Mouse (Mus musculus): Measurements from ENCODE around the gene Rfc2.

Rfc2 gene

DNA sequence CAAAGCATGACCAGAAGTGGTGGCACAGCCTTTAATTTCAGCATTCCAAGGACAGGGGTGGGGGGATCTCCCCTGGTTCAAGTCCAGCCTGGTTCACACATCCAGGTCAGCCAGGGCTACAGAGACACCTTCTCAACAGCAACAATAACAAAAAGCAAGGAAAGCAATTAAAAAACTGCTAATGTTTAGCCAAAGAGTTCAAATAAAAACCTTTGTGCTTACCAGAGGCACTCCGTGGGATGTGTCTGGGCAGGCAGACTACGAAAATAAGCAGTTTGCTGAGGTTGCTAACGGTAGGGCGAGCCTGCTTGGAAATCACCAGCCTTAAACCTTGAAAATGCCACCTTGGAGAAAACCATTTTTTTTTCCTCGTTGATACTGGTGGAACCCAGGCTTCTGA, at the start of gene Rfc2:
Rfc2 (plus strand) TSS at position 221 of the 400 bp plus-strand sequence.
- no peak for DNase-seq (ENCODE audit: extremely low read depth, insufficient read length, low spot score)

- no peak for DNase-seq (ENCODE audit: extremely low read depth, insufficient read length, low spot score)
Measured at GRCm38 (mm10) chr5:134531585-134531984, 49.6 kb upstream of the Rfc2 start.

DNA sequence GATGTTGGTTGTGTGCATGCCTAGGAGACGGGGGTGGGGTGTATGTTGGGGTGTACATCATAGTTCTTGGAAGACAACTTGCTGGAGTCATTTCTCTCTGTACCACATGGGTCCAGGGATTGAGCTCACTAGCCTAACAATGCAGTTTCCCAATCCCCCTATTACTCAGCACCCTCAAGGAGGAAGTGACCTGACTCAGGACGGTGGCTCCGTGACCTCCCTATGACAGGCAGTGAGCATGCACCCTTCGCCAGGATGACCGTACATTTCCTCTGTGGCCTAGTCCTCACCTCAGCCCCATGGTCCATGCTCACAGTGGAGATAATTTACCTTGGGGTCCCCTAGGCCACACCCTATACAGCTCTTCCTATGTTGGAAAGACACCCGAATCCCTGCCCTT, 48.7 kb upstream of the Rfc2 start:
- peak; percentile 47 for DNase-seq (ENCODE audit: extremely low read depth, insufficient read length, low spot score)

GRCm38 (mm10) chr5:134536036-134536435, 45.1 kb upstream of the Rfc2 start:
- DNase-seq (ENCODE audit: extremely low read depth, insufficient read length, low spot score), result no peak

DNA sequence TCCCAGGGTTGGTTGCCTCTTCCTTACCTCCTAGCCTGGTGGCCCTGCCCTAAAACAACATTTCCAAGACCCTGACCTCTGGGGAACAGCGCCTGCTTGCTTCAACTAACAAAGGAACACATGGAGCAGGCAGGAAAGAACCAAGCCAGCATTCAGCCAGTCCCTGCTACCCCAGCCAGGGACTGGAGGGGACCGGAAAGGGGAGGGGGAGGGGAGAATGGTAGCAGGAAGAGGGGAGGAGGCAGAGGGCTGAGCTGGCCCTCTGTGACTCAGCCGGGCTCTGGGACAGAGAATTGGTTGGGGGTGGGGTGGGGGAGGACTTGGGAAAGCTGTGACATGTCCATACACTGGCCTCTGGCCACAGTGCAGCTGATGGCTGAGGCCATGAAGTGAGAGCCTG, 41.3 kb upstream of the Rfc2 start:
- peak; percentile 84 for DNase-seq (ENCODE audit: extremely low read depth, insufficient read length, low spot score)

GRCm38 (mm10) chr5:134540881-134541280, 40.3 kb upstream of the Rfc2 start:
- peak; percentile 85 for DNase-seq (ENCODE audit: extremely low read depth, insufficient read length, low spot score)

DNA sequence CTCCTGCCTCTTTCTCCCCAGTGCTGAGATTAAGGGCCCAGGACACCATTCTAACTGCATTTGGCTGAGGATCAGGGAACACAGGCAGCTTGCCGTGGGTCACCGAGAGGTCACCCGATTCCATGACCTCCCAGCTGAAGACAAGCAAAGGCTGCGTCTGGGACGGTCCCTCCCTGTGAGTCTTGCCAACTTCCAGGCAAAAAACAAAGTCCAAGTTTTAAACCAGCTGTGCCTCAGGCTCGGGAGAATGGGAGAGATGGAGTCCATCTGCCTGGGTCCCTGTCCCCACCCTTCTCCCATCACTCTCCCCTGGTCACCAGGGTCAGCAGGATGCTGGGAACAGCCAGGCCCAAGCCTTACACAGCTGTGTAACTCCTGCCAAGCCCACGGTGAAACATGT, 39.5 kb upstream of the Rfc2 start:
- peak; percentile 45 for DNase-seq (ENCODE audit: extremely low read depth, insufficient read length, low spot score)

DNA sequence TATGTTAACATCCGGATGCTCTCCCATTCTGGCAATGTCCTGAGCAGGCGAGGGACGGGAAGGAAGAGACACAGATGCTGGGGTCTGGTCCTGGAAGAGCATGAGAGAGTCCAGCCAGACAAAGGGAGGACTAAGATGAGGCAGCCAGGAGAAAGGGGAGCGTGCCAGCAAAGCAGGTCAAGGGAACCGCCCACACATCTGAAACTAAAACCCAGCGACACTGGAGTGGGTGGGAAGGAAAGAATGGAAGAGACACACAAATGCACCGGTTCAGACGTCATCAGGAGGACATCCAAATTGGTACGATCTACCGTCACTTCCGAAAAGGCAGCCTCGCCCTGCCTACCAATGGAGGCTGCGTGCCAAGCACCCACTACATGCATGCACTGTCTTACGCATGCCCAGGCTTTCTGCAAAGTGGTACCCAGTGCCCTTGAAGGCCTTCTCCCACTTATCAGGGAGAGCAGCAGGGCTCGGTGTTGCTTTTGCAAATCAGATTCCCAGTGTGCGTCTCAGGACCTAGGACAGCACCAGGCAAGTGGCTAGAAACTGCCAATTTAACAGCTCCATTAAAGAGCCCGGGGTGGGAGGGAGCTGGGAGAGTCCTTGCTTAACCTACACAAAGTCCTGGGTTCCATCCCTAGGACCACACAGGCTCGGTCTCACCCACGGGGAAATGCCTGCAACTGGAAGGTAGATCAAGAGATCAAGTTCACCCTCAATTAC, 36.5 kb upstream of the Rfc2 start:
- no peak for DNase-seq (ENCODE audit: extremely low read depth, insufficient read length, low spot score)

GRCm38 (mm10) chr5:134545242-134545629, 35.9 kb upstream of the Rfc2 start:
- no peak for DNase-seq (ENCODE audit: extremely low read depth, insufficient read length, low spot score)

DNA sequence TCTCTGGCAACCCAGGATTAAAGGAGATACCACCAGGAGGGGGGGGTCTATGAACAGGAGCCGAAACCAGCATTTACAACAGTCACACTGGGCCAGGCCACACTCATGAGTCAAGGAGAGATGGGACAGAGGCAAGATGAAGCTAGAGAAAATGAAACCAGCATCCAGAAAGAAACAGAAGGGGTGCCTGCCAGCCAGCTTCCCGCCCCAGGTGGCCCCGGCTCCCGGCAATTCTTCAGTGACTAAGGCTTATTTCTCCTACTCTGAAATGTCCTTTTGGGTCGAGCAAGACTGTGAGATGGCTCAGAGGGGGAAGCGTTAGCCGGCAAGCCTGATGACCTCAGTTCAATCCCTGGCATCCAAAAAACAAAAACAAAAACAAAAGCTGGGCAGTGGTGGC, 34.4 kb upstream of the Rfc2 start:
- DNase-seq (ENCODE audit: extremely low read depth, insufficient read length, low spot score), result peak; percentile 83

DNA sequence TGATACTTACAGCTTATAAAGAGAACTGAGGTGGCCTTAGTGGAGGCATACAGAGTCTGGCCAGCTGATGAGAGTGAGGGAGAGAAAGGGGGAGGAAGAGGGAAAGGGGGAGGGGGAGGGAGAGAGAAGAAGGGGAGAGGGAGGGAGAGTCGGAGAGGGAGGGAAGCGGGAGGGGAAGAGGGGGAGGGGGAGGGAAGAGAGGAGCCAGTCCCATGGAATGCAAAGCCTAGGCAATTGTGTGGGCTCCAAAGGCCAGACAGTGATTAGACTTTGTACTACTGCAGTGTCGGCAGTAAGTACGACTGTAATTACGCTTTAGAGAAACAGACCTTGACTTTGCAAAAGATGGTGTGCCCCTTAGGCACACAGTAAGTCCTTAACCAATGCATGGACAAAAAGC, 32.9 kb upstream of the Rfc2 start:
- no peak for DNase-seq (ENCODE audit: extremely low read depth, insufficient read length, low spot score)

DNA sequence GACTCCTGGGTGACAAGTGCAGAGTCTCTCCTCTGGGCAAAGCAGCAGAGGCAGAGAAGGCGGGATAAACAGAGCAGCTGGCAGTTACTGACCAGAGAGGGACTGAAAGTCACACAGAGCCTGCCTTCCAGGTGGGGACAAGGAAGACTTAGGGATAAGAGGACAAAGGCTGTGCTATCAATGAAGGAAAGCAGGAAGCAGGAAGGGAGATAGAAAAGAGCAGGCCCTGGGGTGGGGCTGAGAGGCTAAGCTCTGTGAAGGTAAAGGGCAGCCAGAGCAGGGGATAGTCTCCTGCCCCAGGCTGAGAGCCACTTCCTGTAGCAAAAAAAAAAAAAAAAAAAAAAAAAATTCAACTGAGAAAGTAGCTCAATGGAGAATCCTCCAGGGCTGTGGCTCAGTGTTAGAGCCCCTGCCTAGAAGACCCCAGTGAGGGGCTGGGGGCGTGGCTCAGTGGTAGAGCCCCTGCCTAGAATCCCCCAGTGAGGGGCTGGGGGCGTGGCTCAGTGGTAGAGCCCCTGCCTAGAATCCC, 31.5 kb upstream of the Rfc2 start:
- no peak for DNase-seq (ENCODE audit: extremely low read depth, insufficient read length, low spot score)

- DNase-seq (ENCODE audit: extremely low read depth, insufficient read length, low spot score), result no peak
Measured at GRCm38 (mm10) chr5:134550836-134551232, 30.3 kb upstream of the Rfc2 start.

DNA sequence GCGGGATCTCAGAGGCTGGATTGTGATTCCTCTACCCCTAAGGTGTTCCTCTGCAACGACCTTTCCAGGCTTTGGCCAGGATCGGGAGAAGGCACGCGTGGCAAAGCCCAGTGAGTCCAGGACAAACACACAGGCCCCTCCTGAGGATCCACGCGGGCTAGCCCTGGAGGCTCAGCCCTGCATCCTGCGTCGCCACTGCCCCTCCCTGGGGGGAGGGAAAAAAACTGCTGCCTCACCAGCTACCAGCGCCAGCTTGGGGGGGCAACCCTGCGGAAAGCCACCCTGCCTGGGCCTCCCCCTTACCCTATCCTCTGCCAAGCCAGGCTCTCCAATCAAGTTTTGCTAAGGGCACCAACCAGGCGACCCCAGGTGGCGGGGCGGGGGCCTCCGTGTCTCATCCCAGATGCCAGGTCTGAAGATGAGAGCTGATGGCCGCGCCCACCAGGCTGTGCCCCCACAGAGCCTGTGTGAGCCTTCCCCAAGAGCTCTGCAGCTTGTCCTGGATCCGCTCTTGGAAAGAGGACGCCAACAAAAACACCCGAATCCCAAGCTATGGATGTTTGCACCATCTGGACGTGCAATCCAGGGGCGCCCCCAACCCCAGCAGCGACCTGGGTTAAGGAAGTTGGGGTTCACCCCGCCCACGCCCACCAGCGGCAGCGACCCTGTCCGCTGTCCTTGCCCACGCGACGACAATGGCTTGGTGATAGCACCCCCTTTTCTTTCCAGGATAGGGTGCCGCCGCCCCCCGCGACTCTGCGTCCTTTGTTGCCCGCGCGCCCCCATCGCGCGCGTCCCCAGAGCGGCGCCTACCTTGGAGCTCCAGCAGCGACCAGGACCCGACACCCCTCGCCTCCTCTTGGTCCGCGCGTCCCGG, 29.7 kb upstream of the Rfc2 start:
- peak; percentile 77 for DNase-seq (ENCODE audit: extremely low read depth, insufficient read length, low spot score)

DNA sequence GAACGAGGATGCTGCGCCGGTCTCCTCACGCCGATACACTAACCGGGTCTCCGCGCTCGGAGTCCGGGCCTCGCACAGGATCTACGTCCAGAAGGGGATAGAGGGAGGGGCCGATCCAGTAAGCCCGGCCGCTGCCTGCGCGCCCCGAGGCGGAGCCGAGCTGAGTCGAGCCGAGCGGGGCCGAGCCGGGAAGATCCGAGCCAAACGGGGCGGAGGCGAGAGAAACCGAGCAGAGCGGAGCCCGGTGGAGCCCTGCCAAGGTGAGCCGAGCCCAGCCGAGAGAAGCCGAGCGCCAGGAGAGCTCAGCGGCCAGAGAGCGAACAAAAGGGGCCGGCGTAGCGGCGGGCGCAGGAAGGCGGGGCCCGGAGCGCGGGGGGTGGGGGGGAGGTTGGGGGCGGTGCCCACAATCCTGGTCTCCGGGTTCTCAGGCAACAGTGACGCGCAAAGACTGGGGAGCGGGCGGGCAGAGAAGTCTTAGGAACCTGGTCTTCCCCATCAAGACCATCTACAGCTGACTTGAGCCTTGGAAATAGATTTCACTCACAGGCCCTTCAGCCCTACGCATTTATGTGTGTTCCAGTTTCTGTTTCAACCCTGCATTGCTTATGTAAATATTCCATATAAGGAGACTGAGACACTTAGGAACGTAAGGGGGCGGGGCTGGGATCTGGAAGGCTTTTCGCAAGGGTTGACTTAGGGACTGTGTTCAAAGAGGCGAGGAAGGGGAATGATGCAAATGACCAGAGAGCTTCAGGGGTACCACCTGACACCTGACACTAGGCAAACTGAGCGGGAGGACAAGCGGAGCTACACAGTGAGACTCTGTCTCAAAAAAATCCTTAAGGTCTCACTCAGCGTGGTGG, 28.8 kb upstream of the Rfc2 start, which contains the start of gene Clip2:
Clip2 (minus strand) TSS at position 325 of the 863 bp plus-strand sequence.
- peak; percentile 98 for DNase-seq (ENCODE audit: extremely low read depth, insufficient read length, low spot score)

DNA sequence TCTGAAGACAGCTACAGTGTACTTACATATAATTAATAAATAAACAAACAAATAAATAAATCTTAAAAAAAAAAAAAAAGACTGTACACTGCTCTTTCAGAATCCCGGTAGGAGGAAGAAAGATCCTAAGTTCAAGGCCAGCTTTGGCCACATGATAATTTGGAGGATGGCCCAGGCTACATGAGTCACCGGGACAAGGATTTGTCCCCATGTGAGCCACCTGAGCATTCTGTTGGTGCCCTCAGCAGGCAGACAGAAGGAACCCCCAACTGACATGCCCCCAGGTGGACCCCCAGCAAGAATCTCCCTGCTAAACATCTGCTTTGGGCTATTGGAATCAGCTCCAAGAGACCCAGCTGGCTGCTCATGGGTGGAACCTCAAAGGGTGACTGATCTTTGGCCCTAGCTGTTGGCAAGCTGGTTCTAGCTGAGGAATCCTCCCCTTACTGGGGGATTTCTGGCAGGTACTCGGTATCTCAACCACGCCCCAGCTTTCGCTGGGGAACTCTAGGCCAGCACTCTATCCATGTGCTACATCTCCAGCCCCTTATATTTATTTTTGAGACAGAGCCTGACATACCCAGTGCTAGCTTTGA, 27.1 kb upstream of the Rfc2 start:
- DNase-seq (ENCODE audit: extremely low read depth, insufficient read length, low spot score), result peak; percentile 26

GRCm38 (mm10) chr5:134555463-134556164, 25.6 kb upstream of the Rfc2 start:
- peak; percentile 86 for DNase-seq (ENCODE audit: extremely low read depth, insufficient read length, low spot score)

DNA sequence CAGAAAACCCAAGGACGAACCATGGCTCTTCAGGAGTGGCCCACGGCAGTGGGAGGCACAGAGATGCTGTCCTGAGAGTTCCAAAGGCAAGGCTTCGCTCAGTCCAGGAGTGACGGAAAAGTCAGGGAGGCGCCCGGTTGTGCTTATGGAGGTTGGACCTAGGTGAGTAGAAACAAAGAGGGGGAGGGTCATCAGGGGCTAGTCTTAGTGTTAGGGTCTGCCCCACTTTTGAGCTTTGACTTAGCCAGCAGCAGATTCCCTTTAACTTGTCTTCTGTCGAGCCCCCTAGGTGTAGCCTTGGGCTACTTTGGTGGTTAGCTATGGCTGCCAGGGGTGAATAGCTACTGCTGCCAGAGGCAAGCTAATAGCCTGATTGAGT, 21.1 kb upstream of the Rfc2 start, which contains the start of gene Syna:
Syna (minus strand) TSS at position 101 of the 379 bp plus-strand sequence.
- DNase-seq (ENCODE audit: extremely low read depth, insufficient read length, low spot score), result no peak

- no peak for DNase-seq (ENCODE audit: extremely low read depth, insufficient read length, low spot score)
Measured at GRCm38 (mm10) chr5:134560450-134561171, 20.6 kb upstream of the Rfc2 start.
